Mouse (Mus musculus) myocyte (in vitro differentiated cells): ENCODE measurements around the gene Spag5. TPM values are rescaled to one million over a fixed set of nuclear protein-coding genes. Genes with fewer than 3 reads are reported as not detected.
"Not testable (repeated sequence)": the region's sequence is repeated elsewhere in the genome, so short reads cannot be mapped to it uniquely, and the experiment has no call there.

Experiments
- H3K27me3 ChIP-seq: one replicate; pipeline ENCODE4 v1.6.1; 2011; ENCODE audit not compliant: control insufficient read depth, insufficient read depth, insufficient read length
- H3K36me3 ChIP-seq: one replicate; pipeline ENCODE4 v1.6.1; 2011; ENCODE audit not compliant: control insufficient read depth, insufficient read depth
- H3K4me2 ChIP-seq: one replicate; pipeline ENCODE4 v1.6.1; 2011; ENCODE audit warnings: low read depth, control low read depth
- H3K4me3 ChIP-seq: one replicate; pipeline ENCODE4 v1.5.1; 2011; ENCODE audit warnings: mild to moderate bottlenecking, control low read depth, moderate library complexity
- H3K79me2 ChIP-seq: one replicate; pipeline ENCODE4 v1.6.1; 2011; ENCODE audit not compliant: control insufficient read depth, insufficient read depth
- H3ac ChIP-seq: one replicate; pipeline ENCODE4 v1.6.1; 2011; ENCODE audit not compliant: control insufficient read depth, insufficient read length
- CEBPB ChIP-seq: IDR thresholded peaks from 2 replicates; pipeline ENCODE4 v1.6.1; 2011; ENCODE audit warnings: mild to moderate bottlenecking, moderate library complexity; ENCODE audit not compliant: poor library complexity, insufficient read depth, severe bottlenecking
- E2F4 ChIP-seq: IDR thresholded peaks from one replicate; pipeline ENCODE4 v1.6.1; 2011; ENCODE audit warnings: mild to moderate bottlenecking, control low read depth, moderate library complexity; ENCODE audit not compliant: insufficient read depth
- MAX ChIP-seq: IDR thresholded peaks from one replicate; pipeline ENCODE4 v1.6.1; 2011; ENCODE audit warnings: low read depth, mild to moderate bottlenecking, control low read depth
- MYOD1 ChIP-seq, 3 experiments: IDR thresholded peaks; one replicate each; pipeline ENCODE4 v1.6.1; 2011; ENCODE audit warnings: control low read depth in 2 of 3, low read depth in 2 of 3, mild to moderate bottlenecking in 2 of 3, moderate library complexity in 1 of 3; ENCODE audit not compliant: insufficient read length in 2 of 3, control insufficient read depth in 1 of 3
- MYOG ChIP-seq, 3 experiments: IDR thresholded peaks; one replicate each; pipeline ENCODE4 v1.6.1; 2011; ENCODE audit warnings: control low read depth in 2 of 3, low read depth in 2 of 3, mild to moderate bottlenecking in 2 of 3; ENCODE audit not compliant: insufficient read length in 2 of 3, control insufficient read depth in 1 of 3, insufficient read depth in 1 of 3
- POLR2A ChIP-seq: IDR thresholded peaks from one replicate; pipeline ENCODE4 v1.6.1; 2011; ENCODE audit warnings: low read depth, mild to moderate bottlenecking, control low read depth, moderate library complexity; ENCODE audit not compliant: insufficient read length
- POLR2AphosphoS2 ChIP-seq: IDR thresholded peaks from one replicate; pipeline ENCODE4 v1.6.1; 2011; ENCODE audit warnings: low read depth, control low read depth; ENCODE audit not compliant: insufficient read length
- REST ChIP-seq: IDR thresholded peaks from one replicate; pipeline ENCODE4 v1.6.1; 2011; ENCODE audit warnings: mild to moderate bottlenecking, control low read depth, moderate library complexity; ENCODE audit not compliant: insufficient read depth, insufficient read length
- SRF ChIP-seq: IDR thresholded peaks from one replicate; pipeline ENCODE4 v1.6.1; 2011; ENCODE audit warnings: low read depth; ENCODE audit not compliant: control insufficient read depth, insufficient read length
- TCF12 ChIP-seq: IDR thresholded peaks from one replicate; pipeline ENCODE4 v1.6.1; 2011; ENCODE audit warnings: mild to moderate bottlenecking, control low read depth; ENCODE audit not compliant: poor library complexity, insufficient read depth, severe bottlenecking
- TCF3 ChIP-seq: IDR thresholded peaks from one replicate; pipeline ENCODE4 v1.6.1; 2011; ENCODE audit warnings: low read depth, control low read depth; ENCODE audit not compliant: insufficient read length
- USF1 ChIP-seq: IDR thresholded peaks from one replicate; pipeline ENCODE4 v1.6.1; 2011; ENCODE audit warnings: low read depth, mild to moderate bottlenecking, control low read depth, moderate library complexity
- polyA plus RNA-seq: library from polyadenylated mRNA; unstranded; fragments of >200 nt; fragmentation: generic; extraction: Trizol; gene quantifications from one replicate; pipeline ENCODE4 v1.2.1, GENCODE M21; 2012; ENCODE audit warnings: missing spikeins

Gene Spag5
- polyA plus RNA-seq, 1 experiment: 19.2 TPM

DNA sequence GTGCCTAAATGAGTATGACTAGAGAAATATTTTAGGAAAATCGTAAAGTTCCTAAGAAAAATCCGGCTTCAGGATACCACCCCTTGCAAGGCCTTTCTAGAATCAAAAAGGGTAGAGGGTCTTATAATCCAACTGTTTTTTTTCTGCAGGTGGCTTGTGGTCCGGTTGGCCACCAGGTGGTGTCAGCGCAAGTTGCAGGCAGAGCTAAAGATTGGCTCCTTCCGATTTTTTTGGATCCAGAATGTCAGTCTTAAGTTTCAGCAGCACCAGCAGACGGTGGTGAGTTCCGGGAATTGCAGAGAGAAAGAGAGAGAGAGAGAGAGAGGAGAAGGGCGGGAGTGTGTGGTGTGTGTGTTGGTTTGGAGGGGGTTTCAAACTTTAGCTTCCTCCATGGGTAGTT lies 38.8 kb upstream of the Spag5 start:
- H3K4me3 ChIP-seq: peak overlapping the region; percentile 91
- H3ac ChIP-seq: peak overlapping the region; percentile 30
- H3K36me3 ChIP-seq: peaks cover 35% of the 10 kb centered on the region
- H3K79me2 ChIP-seq: peaks cover 15% of the 10 kb centered on the region
- H3K27me3 ChIP-seq: no peaks in the 10 kb centered on the region
- peak overlapping the region; percentile 79 for H3K4me2 ChIP-seq
- no peak for TF ChIP-seq MYOD1 (IDR thresholded peaks at IDR 0.05; ENCODE audit: control insufficient read depth in 1 of 3, insufficient read length in 2 of 3, low read depth in 2 of 3)
- TF ChIP-seq TCF12: no peak
- TF ChIP-seq TCF3: no peak
- no peak for TF ChIP-seq POLR2AphosphoS2
- no peak for TF ChIP-seq REST
- TF ChIP-seq USF1: no peak
- no peak for TF ChIP-seq E2F4
- no peak for TF ChIP-seq CEBPB

- Histone ChIP-seq H3K27me3 (no peaks in the 10 kb centered on the region), H3K79me2 (peaks cover 15% of the 10 kb centered on the region), H3K36me3 (peaks cover 58% of the 10 kb centered on the region), H3ac (no peak overlapping the region), H3K4me3 (no peak overlapping the region), H3K4me2 (no peak overlapping the region)
- TF ChIP-seq MAX: no peak
- TF ChIP-seq E2F4: no peak
- TF ChIP-seq POLR2AphosphoS2: no peak
- no peak for TF ChIP-seq USF1
- TF ChIP-seq TCF3: no peak
- TF ChIP-seq REST: no peak
- TF ChIP-seq SRF: no peak
- no peak for TF ChIP-seq MYOD1 (IDR thresholded peaks at IDR 0.05; ENCODE audit: control insufficient read depth in 1 of 3, insufficient read length in 2 of 3, low read depth in 2 of 3)
- TF ChIP-seq TCF12: no peak
- no peak for TF ChIP-seq MYOG (IDR thresholded peaks at IDR 0.05; ENCODE audit: control insufficient read depth in 1 of 3, insufficient read depth in 1 of 3, insufficient read length in 2 of 3, low read depth in 2 of 3)
- TF ChIP-seq CEBPB: no peak
- no peak for TF ChIP-seq POLR2A
These were observed 35.8 kb upstream of the Spag5 start for GRCm38 (mm10) chr11:78265571-78265970.

GRCm38 (mm10) chr11:78271986-78272385 lies 29.3 kb upstream of the Spag5 start:
- no peaks in the 10 kb centered on the region for H3K27me3 ChIP-seq
- TF ChIP-seq POLR2AphosphoS2 (no peak), REST (no peak), MYOG (IDR thresholded peaks at IDR 0.05; ENCODE audit: control insufficient read depth in 1 of 3, insufficient read depth in 1 of 3, insufficient read length in 2 of 3, low read depth in 2 of 3) (no peak), E2F4 (no peak), TCF3 (no peak), POLR2A (no peak), USF1 (no peak), MAX (no peak), CEBPB (no peak), TCF12 (no peak), SRF (no peak), MYOD1 (IDR thresholded peaks at IDR 0.05; ENCODE audit: control insufficient read depth in 1 of 3, insufficient read length in 2 of 3, low read depth in 2 of 3) (no peak)
- H3ac ChIP-seq: no peak overlapping the region
- no peak overlapping the region for H3K4me3 ChIP-seq
- no peak overlapping the region for H3K4me2 ChIP-seq
- no peaks in the 10 kb centered on the region for H3K79me2 ChIP-seq
- peaks cover 72% of the 10 kb centered on the region for H3K36me3 ChIP-seq

DNA sequence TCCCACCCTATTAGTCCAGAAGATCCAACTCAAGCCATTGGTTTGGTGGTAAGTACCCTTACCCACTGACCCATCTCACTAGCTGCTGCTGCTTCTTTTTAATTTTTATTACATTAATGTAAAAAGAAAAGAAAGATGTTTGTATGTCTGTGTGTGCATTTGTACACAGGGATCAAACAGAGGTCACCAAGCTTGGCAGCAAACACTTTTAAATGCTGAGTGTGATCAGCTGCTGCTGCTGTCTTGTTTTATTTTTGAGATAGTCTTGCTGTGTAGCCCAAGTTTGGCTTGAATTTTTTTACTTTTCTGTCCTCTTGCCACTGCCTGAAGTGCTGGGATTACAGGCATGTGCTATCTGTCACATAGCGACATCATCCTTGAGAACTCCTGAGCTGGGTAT lies 25.7 kb upstream of the Spag5 start:
- Histone ChIP-seq H3K4me3 (no peak overlapping the region), H3K27me3 (no peaks in the 10 kb centered on the region), H3K4me2 (no peak overlapping the region), H3ac (no peak overlapping the region), H3K79me2 (no peaks in the 10 kb centered on the region), H3K36me3 (peaks cover 68% of the 10 kb centered on the region)
- TF ChIP-seq TCF12 (no peak), POLR2A (no peak), MYOG (IDR thresholded peaks at IDR 0.05; ENCODE audit: control insufficient read depth in 1 of 3, insufficient read depth in 1 of 3, insufficient read length in 2 of 3, low read depth in 2 of 3) (no peak), MAX (no peak)

DNA sequence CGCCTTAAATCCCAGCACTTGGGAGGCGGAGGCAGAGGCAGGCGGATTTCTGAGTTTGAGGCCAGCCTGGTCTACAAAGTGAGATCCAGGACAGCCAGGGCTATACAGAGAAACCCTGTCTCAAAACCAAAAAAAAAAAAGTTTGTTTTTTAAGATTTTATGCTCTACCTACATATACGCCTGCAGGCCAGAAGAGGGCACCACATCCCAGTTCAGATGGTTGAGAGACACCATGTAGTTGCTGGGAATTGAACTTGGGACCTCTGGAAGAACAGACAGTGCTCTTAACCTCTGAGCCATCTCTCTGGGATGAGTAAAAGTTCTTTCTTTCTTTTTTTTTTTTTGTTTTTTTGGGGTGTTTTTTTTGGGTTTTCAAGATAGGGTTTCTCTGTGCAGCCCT lies 25.2 kb upstream of the Spag5 start:
- peaks cover 68% of the 10 kb centered on the region for H3K36me3 ChIP-seq
- H3K27me3 ChIP-seq, H3K4me2 ChIP-seq, H3K4me3 ChIP-seq, H3ac ChIP-seq, H3K79me2 ChIP-seq: not testable (repeated sequence)
